Mouse (Mus musculus) E14TG2a.4 (cell line): Measurements from ENCODE around the gene Tle6.

ENCODE experiments used
- CTCF ChIP-seq: conservative IDR thresholded peaks from 2 replicates; pipeline ENCODE4 v1.5.1; 2014; ENCODE audit warnings: low read length
- NANOG ChIP-seq: IDR thresholded peaks from 2 replicates; pipeline ENCODE4 v1.6.1; 2014; ENCODE audit warnings: borderline replicate concordance, low read length, mixed read lengths
- POU5F1 ChIP-seq: IDR thresholded peaks from 2 replicates; pipeline ENCODE4 v1.6.1; 2014; ENCODE audit warnings: low read length, borderline replicate concordance

- no peak for TF ChIP-seq CTCF
- TF ChIP-seq POU5F1, result no peak
- TF ChIP-seq NANOG, result no peak
Observed at GRCm38 (mm10) chr10:81546788-81547571, 53.9 kb downstream of the Tle6 start.
